Mouse (Mus musculus) lung, postnatal 0 days (tissue): ENCODE data around the gene Gtf3c5.

ENCODE experiments used
- CTCF ChIP-seq: IDR thresholded peaks from 2 replicates; pipeline ENCODE4 v1.5.1; 2016; ENCODE audit warnings: antibody characterized with exemption, mild to moderate bottlenecking
- EP300 ChIP-seq: IDR thresholded peaks from 2 replicates; pipeline ENCODE4 v1.6.1; 2016; ENCODE audit warnings: antibody characterized with exemption, mild to moderate bottlenecking, control low read depth

- TF ChIP-seq EP300: no peak
- TF ChIP-seq CTCF: no peak
These were observed 751 bp downstream of the Gtf3c5 start for GRCm38 (mm10) chr2:28582647-28583353.
